Mouse (Mus musculus) cerebellum, postnatal 14 days (tissue): ENCODE measurements around the gene Marveld3.

Experiments used
- DNase-seq, 2 experiments: peaks; one replicate each; pipeline ENCODE4 v3.0.0; 2021; ENCODE audit warnings: mixed read lengths in 2 of 2

Gene Marveld3

DNA sequence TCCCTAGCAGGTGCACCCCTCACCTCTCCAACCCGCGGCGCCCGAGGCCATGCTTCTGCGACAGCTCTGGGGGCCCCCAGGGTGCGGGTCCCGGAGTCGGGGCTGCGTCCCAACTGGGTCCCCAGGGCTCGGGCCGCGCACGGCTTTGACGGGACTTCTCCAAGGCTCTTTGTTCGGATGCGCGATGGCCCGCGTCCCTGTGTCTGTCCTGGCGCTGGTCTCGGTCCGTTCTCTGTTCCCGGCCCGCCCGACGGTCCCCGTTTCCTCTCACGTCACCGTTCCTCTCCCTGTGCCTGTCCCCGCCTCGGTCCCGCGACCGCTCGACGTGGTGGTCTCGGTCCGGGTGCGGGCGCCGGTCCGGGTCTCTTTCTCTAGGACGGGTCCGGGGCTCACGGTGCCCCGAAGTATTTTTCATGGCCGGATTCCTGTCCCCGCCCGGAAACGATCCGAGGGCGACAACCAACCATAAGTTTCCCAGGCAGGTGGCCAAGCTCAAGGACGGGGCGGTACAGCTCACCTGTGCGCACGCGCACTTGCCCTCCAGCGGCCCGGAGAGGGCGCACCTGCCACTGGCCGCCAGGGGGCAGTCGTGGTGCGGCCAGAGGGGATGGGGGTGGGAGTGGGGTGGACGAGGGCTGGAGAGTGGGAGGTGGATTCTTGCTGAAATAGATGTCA is at the start of gene Marveld3:
TSS of gene Marveld3 (minus strand) at position 511 of the 675 bp plus-strand sequence.
- DNase-seq, result peak; percentile 50 to 71

DNA sequence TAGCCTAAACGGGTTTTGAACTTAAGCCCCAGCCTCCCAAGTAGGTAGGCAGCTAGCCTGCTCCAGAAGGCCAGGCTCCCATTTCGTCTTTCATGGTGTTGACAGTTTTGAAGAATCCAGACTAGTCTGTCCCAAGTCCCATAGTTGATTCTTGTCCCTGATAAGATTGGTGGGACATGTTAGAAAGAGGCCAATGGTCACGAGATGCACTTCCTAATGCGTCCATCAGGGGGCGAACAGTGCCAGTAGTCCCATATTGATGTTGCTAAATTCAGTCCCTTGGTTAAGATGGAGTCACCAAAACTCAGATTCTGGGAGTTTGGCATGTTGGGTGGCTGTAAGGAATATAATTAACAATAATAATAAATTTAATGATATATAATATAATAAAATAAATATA is 48.9 kb upstream of the Marveld3 start:
- DNase-seq, result peak; percentile 74 to 80

DNA sequence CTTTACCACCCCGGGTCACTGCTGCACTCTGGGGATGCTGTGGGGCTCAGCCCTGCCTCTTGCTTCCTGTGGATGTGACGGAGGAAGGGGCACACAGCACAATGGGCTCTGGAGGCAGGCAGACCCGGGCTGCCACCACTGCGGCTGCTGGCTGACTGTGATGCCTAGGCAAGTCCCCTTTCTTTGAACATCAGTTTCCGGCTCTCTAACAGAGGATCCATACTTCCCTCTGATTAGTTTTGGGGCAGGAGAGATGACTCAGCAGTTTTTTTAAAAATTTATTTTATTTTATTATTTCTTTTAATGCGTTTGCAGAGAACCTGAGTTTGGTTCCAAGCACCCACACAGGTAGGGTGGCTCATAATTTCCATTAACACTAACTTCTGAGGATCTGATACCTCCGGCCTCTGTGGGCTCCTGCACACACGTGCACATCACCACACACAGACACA is 47.0 kb upstream of the Marveld3 start:
- DNase-seq, result no peak

DNA sequence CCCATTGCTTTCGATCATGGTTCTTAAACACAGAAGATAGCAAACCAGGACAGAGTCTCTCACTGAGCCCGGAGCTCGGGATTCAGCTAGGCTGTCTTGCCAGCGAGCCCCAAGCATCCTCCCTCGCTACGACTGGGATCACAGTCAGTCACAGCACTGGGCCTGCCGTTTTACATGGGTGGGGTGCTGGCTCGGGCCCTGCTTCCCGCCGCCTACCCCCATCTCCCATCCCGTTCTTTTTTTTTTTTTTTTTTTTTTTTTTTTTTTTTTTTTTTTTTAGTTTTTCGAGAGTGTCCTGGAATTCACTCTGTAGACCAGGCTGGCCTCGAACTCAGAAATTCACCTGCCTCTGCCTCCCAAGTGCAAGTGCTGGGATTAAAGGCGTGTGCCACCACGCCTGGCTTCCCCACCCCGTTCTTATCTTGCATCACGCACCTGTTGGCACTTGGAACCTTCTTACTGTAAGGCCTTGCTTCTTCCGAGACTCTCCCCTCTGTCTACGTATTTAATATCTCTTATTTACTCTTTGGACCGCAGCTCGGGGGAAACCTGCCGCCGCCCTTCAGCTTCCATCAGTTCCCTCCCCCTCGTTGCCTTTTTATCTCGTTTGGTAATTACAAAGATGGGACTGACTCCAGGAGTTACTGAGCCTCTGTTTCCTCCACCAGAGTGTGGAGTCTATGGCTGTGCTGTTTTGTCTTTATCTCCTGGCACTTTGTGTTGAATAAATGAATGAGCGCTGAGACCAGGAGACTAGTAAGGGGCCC is 46.4 kb upstream of the Marveld3 start:
- no peak for DNase-seq

GRCm38 (mm10) chr8:110006312-110007023 is 44.5 kb upstream of the Marveld3 start:
- no peak for DNase-seq

DNA sequence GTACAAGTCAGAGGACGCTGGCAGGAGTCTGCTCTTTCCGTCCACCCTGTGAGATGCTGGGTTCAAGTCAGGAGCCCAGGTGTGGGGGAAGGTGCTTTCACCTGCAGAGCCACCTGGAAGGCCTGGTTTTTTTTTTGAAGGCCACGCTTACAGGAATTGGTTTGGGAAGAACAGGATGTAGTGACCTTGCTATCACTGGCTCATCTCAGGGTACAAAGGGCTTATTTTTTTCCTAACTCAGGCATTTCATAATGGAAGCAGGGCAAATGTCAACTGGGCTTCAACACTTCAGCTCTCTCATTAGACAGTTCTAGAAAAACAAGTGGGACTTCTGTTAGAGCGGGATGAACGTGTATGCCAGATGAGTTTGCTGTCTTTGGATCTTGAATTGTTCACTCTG is 42.3 kb upstream of the Marveld3 start:
- DNase-seq, result no peak

GRCm38 (mm10) chr8:110002953-110003352 is 41.0 kb upstream of the Marveld3 start:
- peak; percentile 20 to 53 for DNase-seq

DNA sequence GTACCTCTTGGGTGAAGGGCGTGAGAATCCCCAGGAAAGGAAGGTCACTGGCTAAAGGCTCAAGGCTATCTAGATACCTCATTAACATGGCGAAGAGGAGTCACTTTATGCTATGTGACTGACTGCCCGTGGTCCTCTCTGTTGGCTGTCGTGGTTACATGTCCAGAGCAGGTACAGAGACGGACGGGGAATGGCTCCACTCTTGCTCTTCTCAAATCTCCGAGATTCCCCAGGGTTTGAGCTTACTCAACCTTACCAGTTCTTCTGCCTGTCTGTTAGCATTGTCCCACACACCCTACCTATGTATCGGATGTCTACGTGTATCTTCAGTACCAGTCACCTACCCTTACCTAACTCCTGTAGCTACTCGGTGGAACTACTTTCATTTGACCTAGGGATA is 38.0 kb upstream of the Marveld3 start:
- no peak for DNase-seq

DNA sequence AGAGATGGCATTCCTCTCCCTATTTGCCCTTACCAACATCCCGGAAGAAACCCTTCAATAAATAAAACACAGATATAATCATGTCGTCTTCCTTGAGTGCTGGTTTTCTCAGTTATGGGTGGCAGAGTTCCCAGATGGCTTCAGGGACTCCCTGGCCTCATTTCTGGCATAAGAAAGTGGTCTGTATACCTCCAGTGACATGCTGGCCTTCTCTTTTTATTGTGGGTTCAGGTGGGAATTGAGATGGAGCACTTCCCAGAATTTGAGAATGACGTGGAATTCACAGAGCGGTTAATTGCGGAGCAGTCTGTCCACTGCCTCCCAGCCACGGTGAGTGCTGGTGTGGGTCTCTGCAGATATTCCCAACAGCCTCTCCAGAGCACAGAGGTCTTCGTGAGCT is 36.1 kb upstream of the Marveld3 start:
- DNase-seq, result peak in 1 of 2 experiments; percentile 22

DNA sequence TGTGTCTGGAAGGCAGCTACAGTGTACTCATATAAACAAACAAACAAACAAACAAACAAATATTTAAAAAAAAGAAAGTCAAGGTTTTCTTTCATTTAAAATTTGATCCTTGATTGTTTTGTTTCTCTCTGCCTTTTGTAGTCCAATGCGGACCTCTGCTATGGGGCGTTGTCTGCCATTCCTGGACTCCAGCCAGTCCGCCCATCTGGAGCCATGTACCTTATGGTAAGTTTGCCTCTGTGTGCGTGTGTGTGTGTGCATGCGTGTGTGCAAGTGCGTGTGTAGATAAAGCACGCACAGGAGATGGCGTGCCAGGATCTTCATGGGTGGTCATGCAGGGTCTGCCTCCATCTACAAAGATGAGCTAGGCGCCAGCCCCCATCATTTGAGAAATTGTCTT is 35.4 kb upstream of the Marveld3 start:
- DNase-seq, result peak; percentile 36 to 42

DNA sequence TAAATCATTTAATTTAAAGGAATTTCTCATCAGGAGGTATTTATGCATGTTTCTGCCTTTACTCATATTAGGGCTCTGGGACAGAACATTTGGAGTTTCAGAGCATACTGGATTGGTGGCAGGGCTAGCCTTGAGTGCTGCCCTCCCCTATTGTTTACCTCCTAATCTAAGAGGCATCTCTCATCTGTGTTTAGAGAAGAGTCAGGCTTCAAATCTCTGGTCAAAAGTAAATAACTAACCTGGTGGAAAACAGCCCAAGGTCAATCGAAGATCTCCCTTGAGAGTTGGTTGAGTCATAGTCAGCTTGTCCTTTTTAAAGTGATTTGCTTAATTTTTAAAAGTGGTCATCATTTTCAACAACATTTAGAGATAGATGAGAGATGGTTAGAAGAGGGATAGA is 30.9 kb upstream of the Marveld3 start:
- no peak for DNase-seq

GRCm38 (mm10) chr8:109992166-109992565 is 30.2 kb upstream of the Marveld3 start:
- no peak for DNase-seq

GRCm38 (mm10) chr8:109990224-109990623 is 28.2 kb upstream of the Marveld3 start, which contains the start of gene Tat:
Tat (plus strand) TSS chr8:109990437.
- DNase-seq, result no peak

- no peak for DNase-seq
These were observed 27.1 kb upstream of the Marveld3 start for GRCm38 (mm10) chr8:109989151-109989550.

DNA sequence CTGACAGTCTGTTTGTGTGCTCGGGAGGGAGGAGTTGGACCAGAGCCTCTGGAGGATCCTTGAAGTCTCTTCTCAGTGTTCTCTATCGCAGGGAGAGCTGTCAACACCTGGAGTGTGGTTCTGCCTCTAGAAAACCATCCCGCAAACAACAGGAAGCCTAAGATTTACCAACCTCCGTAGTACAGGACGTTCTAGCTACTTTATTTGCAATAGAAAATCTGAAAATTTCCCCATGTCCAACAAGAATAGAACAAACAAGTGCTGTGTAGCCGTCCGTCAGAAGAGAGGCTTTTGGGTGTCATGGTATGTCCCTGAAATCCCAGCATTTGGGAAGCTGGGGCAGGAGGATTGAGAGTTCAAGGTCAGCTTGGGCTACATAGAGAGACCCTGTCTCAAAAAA is 25.8 kb upstream of the Marveld3 start:
- DNase-seq, result no peak

DNA sequence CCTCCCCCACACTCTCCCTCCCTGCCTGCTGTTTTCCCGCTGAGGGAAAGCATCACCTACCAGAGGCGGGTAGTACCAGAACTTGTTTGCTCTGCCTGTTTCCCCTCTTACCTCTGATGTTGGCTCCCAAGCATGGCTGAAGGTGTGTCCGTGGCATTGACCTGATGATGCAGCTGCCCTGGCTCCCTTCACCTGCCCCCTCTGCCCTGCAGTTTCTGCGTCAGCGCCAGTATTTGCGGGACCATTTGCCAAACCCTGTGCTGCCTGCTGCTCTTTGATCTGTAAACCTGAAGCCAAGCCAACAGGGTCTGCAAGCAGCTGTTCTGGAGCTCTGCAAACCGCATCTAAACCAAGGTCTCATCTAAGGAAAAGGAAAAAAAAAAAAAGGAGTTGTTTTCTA is 24.4 kb upstream of the Marveld3 start:
- DNase-seq, result peak; percentile 55 to 61

DNA sequence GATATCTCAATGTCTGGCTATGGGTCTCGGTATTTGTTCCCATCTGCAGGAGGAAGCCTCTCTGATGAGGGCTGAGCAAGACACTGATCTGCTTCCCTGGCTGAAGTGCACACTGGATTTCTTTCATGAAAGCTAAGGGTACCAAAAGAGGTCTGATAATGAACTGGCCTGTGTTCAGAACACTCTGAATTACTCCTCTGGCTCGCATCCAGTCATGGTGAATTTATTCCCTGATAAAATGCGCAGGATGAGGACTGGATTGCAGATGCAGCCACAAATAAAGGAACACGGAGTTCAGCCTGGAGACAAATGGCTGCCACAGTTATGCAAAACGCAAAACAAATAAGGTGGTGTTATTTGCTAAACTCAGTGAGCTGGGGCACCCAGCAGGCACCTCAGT is 21.9 kb upstream of the Marveld3 start:
- DNase-seq, result peak in 1 of 2 experiments; percentile 17

GRCm38 (mm10) chr8:109982386-109983105 is 20.5 kb upstream of the Marveld3 start:
- peak; percentile 50 to 63 for DNase-seq

DNA sequence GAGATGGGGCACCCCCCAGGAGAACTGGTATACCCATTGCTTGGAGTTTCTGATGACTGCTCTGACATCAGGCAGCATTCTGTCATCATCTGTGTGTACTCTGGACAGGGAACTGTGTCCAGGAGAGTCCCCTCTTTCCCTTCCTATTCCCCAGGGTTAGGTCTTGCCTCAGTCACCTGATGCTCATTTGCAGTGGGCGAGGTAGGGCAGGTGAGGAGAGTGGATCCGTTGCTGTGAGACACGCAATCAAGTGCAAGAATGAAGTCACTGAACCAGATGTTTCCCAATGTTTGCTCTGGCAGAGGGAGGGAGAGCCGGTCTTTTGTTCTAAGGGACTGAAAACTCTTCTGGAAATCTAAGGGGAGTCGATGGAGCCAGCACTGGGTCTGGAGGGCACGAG is 17.3 kb upstream of the Marveld3 start:
- DNase-seq, result no peak

DNA sequence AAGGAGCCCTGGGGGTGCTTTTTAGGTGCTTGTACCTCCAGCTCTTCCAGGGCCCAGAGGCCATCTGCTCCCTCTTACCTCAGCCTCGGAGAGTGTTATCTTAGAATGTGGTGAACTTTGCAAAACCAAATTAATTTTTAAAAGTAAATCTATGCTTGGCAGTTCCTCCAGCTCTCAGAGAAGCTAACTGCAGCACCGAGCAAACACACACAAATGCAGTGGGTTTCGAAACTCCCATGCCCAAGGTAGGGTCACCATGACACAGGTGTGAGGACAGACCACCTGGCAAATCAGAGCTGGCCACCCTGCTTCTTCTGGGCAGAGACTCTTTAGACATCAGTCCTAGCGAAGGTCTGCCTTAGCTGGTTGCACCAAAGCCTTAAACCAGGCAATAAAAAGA is 10.9 kb upstream of the Marveld3 start:
- DNase-seq, result no peak

DNA sequence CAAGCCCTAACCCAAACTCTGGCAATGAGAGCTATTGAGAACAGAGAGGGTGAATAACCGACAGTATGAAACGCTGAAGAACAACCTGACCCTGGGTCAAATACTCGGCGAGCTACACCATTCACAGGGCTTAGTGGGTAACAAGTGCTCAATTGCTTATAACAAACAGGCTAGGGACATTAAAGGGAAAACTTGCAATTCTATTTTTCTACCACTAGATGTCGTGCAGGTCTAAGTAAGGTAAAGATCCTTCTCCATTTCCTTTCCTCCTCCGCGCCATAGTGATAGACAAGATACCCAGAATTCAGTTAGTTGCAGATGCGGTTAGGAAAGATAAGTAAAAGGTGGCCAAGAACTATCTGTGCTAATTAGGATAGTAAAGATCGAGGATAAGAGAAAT is 8.3 kb upstream of the Marveld3 start:
- peak in 1 of 2 experiments; percentile 57 for DNase-seq

- no peak for DNase-seq
These were observed 6.8 kb upstream of the Marveld3 start for GRCm38 (mm10) chr8:109968837-109969236.

DNA sequence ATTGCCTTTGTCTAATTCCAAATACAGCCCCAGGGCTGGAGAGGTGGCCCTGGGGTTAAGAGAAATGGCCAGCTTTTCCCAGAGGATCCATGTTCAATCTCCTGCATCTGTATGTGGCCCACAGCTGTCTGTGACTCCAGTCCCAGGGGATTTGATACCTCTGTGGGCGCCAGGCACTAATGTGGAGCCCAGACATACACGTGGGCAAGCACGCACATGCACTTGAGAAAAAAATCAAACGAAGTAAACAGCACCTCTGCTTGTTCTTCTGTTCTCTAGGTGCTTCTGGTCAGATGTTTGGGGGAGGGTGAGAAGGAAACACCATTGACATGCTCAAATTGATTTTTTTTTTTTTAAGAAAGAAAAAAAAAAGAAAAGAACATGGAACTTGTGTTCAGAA is 2.1 kb upstream of the Marveld3 start:
- DNase-seq, result no peak
